Comparison of ENCODE assay signal across 29 mouse cellular contexts in genomic region chr13:8967742-8968141, GRCm38 (mm10). TPM values are rescaled to one million over a fixed set of nuclear protein-coding genes. Genes with fewer than 3 reads are reported as not detected.
DNase-seq lines count a peak whose midpoint lies in the region; ATAC-seq and TF ChIP-seq lines count a peak whose summit lies in the region.
"Had no signal": no experiment of that assay in that cellular context is flagged by ENCODE, and none has a peak within 500 bp of the region (broad histone marks: within the 10 kb centered on the region; RNA-seq: fewer than 3 reads in every experiment).

No protein-coding gene starts in this region.

- H3K4me2 ChIP-seq in limb, embryonic 14.5 days (replicated peaks; ENCODE audit: low read depth, low read length, severe bottlenecking), result no peak overlapping the region
- H3K4me2 ChIP-seq in forebrain, embryonic 14.5 days (ENCODE audit: low read length), result no peak overlapping the region
- H3K4me2 ChIP-seq: forebrain, embryonic 13.5 days; heart, embryonic 12.5 days; heart, embryonic 15.5 days; hindbrain, embryonic 12.5 days had no signal

- no peak for TF ChIP-seq POLR2A in limb, embryonic 14.5 days (IDR thresholded peaks at IDR 0.05; ENCODE audit: borderline replicate concordance, extremely low read depth, insufficient read depth, insufficient read length)

- no peak for ATAC-seq in limb, embryonic 14.5 days (ENCODE audit: low FRiP score, low read depth)
- ATAC-seq in G1E (ENCODE audit: extremely low read depth, insufficient number of reproducible peaks, low FRiP score, poor library complexity, severe bottlenecking), result peak; percentile 88
- peak; percentile 78 for ATAC-seq in megakaryocyte progenitor cell, adult 5-6 weeks (replicated peaks; ENCODE audit: poor library complexity)
- ATAC-seq in forebrain, embryonic 14.5 days, result no peak
- ATAC-seq: activated CD4-positive, CD25-positive, alpha-beta regulatory T cell, adult 4 months; CD4-positive, CD25-positive, alpha-beta regulatory T cell, adult 4 months; forebrain, embryonic 13.5 days; forebrain, postnatal 0 days; hindbrain, embryonic 16.5 days had no signal

- DNase-seq in limb, embryonic 14.5 days (ENCODE audit: low spot score), result peak; percentile 1
- no peak for DNase-seq in limb, embryonic 10.5 days (ENCODE audit: low spot score)
- DNase-seq in G1E (ENCODE audit: low spot score), result peak; percentile 24
- DNase-seq in kidney, postnatal 25 days, result no peak
- DNase-seq in forebrain, embryonic 14.5 days (ENCODE audit: low spot score), result no peak
- DNase-seq: adrenal gland, adult 8-10 months; adrenal gland, postnatal 25 days; cerebellum, adult 18-20 months; cerebellum, adult 9-10 months; cerebellum, postnatal 14 days; forebrain, postnatal 0 days; gastrocnemius, adult 2 months; gastrocnemius, postnatal 14 days; heart, adult 18-20 months; heart, postnatal 14 days; heart, postnatal 4 days had no signal

- no peak overlapping the region for H3K27ac ChIP-seq in limb, embryonic 14.5 days (replicated peaks; ENCODE audit: low read depth, low read length)
- no peak overlapping the region for H3K27ac ChIP-seq in limb, embryonic 10.5 days
- H3K27ac ChIP-seq in forebrain, embryonic 14.5 days (ENCODE audit: low read depth, low read length), result no peak overlapping the region
- H3K27ac ChIP-seq: forebrain, embryonic 10.5 days; forebrain, embryonic 13.5 days; gastrocnemius, adult 2 months; heart, embryonic 15.5 days; hindbrain, embryonic 12.5 days had no signal

- H3K9me3 ChIP-seq in limb, embryonic 14.5 days (ENCODE audit: control insufficient read depth, low read length), result no peaks in the 10 kb centered on the region
- no peaks in the 10 kb centered on the region for H3K9me3 ChIP-seq in limb, embryonic 10.5 days (replicated peaks)
- H3K9me3 ChIP-seq in G1E (replicated peaks), result peaks cover 2% of the 10 kb centered on the region; the same call in 1 of the 2 replicates
- H3K9me3 ChIP-seq in forebrain, embryonic 14.5 days (replicated peaks; ENCODE audit: control insufficient read depth, low read length), result no peaks in the 10 kb centered on the region
- H3K9me3 ChIP-seq: forebrain, embryonic 10.5 days; forebrain, embryonic 13.5 days; heart, embryonic 12.5 days; heart, embryonic 15.5 days; hindbrain, embryonic 12.5 days had no signal

- H3K4me3 ChIP-seq in limb, embryonic 14.5 days (replicated peaks; ENCODE audit: low read length), result no peak overlapping the region
- H3K4me3 ChIP-seq in limb, embryonic 10.5 days, result no peak overlapping the region
- no peak overlapping the region for H3K4me3 ChIP-seq in G1E (ENCODE audit: low read depth, low read length)
- no peak overlapping the region for H3K4me3 ChIP-seq in forebrain, embryonic 14.5 days (ENCODE audit: low read depth, low read length)
- H3K4me3 ChIP-seq: forebrain, embryonic 10.5 days; forebrain, embryonic 13.5 days; gastrocnemius, adult 2 months; heart, embryonic 12.5 days; heart, embryonic 15.5 days; hindbrain, embryonic 12.5 days had no signal

- H3K36me3 ChIP-seq in limb, embryonic 14.5 days (ENCODE audit: control insufficient read depth, insufficient read depth, low read length), result peaks cover 35% of the 10 kb centered on the region
- H3K36me3 ChIP-seq in limb, embryonic 10.5 days, result peaks cover 61% of the 10 kb centered on the region
- peaks cover 53% of the 10 kb centered on the region for H3K36me3 ChIP-seq in G1E (replicated peaks)
- peaks cover 43% of the 10 kb centered on the region for H3K36me3 ChIP-seq in forebrain, embryonic 14.5 days (ENCODE audit: control insufficient read depth, insufficient read depth, low read length)

- no peak overlapping the region for H3K9ac ChIP-seq in limb, embryonic 14.5 days (ENCODE audit: low read depth, low read length, severe bottlenecking)
- no peak overlapping the region for H3K9ac ChIP-seq in forebrain, embryonic 14.5 days (ENCODE audit: low read length)
- H3K9ac ChIP-seq: forebrain, embryonic 13.5 days; forebrain, postnatal 0 days; heart, embryonic 12.5 days; heart, embryonic 15.5 days; hindbrain, embryonic 12.5 days had no signal

- no peaks in the 10 kb centered on the region for H3K27me3 ChIP-seq in limb, embryonic 14.5 days (ENCODE audit: control insufficient read depth, insufficient read depth, low read length)
- no peaks in the 10 kb centered on the region for H3K27me3 ChIP-seq in limb, embryonic 10.5 days (ENCODE audit: low read depth, poor library complexity, severe bottlenecking)
- H3K27me3 ChIP-seq in G1E (ENCODE audit: insufficient read depth, low read length), result no peaks in the 10 kb centered on the region
- H3K27me3 ChIP-seq in forebrain, embryonic 14.5 days (replicated peaks; ENCODE audit: control insufficient read depth, insufficient read depth, low read length), result no peaks in the 10 kb centered on the region
- H3K27me3 ChIP-seq: forebrain, embryonic 13.5 days; heart, embryonic 12.5 days; heart, embryonic 15.5 days; hindbrain, embryonic 12.5 days had no signal

- no peak for TF ChIP-seq CTCF in G1E (IDR thresholded peaks at IDR 0.05; ENCODE audit: low read depth, low read length)

- no peaks in the 10 kb centered on the region for H3K4me1 ChIP-seq in limb, embryonic 14.5 days (ENCODE audit: control insufficient read depth, insufficient read depth, low read length)
- H3K4me1 ChIP-seq in limb, embryonic 10.5 days, result no peaks in the 10 kb centered on the region
- peaks cover 59% of the 10 kb centered on the region for H3K4me1 ChIP-seq in G1E (ENCODE audit: insufficient read depth, low read depth, low read length)
- no peaks in the 10 kb centered on the region for H3K4me1 ChIP-seq in forebrain, embryonic 14.5 days (ENCODE audit: control insufficient read depth, insufficient read depth, low read length)
- H3K4me1 ChIP-seq: forebrain, embryonic 10.5 days; forebrain, embryonic 13.5 days; heart, embryonic 12.5 days; heart, embryonic 15.5 days; hindbrain, embryonic 12.5 days had no signal

- 86% methylated on average over 8 of the region's 8 CpGs for WGBS in limb, embryonic 14.5 days
- WGBS in limb, embryonic 10.5 days, result 95% methylated on average over 8 of the region's 8 CpGs
- WGBS in forebrain, embryonic 14.5 days, result 95% methylated on average over 8 of the region's 8 CpGs

RNA-seq across cellular contexts. Expression of gene Idi2, which starts 15.1 kb away (rescaled TPM):
- 0.04 TPM in 1 of 2 replicates, not detected in the other for polyA plus RNA-seq in limb, embryonic 14.5 days (2012; rRNA removed)
- polyA plus RNA-seq in limb, embryonic 14.5 days (2014; fragmentation: Nextera tagmentation; extraction: Ambion mirVana), result not detected in 2 replicates
- not detected in 2 replicates for polyA plus RNA-seq in limb, embryonic 10.5 days (2016; fragmentation: Nextera tagmentation; extraction: Ambion mirVana)
- total RNA-seq in G1E (2014; fragmentation: Nextera tagmentation) (1.4 TPM in 1 of 2 replicates, not detected in the other), G1E (2017) (1.1 and 1.3 TPM in 2 replicates)
- 0.04 and 0.06 TPM in 2 replicates for polyA plus RNA-seq in G1E (2012)
- total RNA-seq in megakaryocyte progenitor cell, adult 5-6 weeks (2015), result not detected in 2 replicates
- total RNA-seq in megakaryocyte progenitor cell, adult 5-6 weeks (2017), result not detected in 2 replicates
- polyA plus RNA-seq in forebrain, embryonic 14.5 days (2014; fragmentation: Nextera tagmentation; extraction: Ambion mirVana), result not detected in 2 replicates
- total RNA-seq: adrenal gland, adult 8-10 months; adrenal gland, postnatal 25 days; forebrain, postnatal 0 days; gastrocnemius, adult 2 months; gastrocnemius, postnatal 14 days; gastrocnemius, postnatal 4 days; heart, adult 18-20 months; heart, postnatal 14 days; heart, postnatal 4 days had no signal
- polyA plus RNA-seq: brain, embryonic 14.5 days; C2C12; CD4-positive, CD25-positive, alpha-beta regulatory T cell, adult 4 months; embryonic facial prominence, embryonic 11.5 days; forebrain, embryonic 13.5 days; forebrain, postnatal 0 days; heart, embryonic 12.5 days; heart, embryonic 15.5 days; hindbrain, embryonic 12.5 days; hindbrain, embryonic 16.5 days had no signal

RNA-seq across cellular contexts. Expression of gene Gm9745, which starts 19.7 kb away (rescaled TPM):
- polyA plus RNA-seq in limb, embryonic 14.5 days (2012; rRNA removed), result not detected in 2 replicates
- polyA plus RNA-seq in limb, embryonic 14.5 days (2014; fragmentation: Nextera tagmentation; extraction: Ambion mirVana), result not detected in 2 replicates
- polyA plus RNA-seq in limb, embryonic 10.5 days (2016; fragmentation: Nextera tagmentation; extraction: Ambion mirVana), result not detected in 2 replicates
- 1.5 and 2.6 TPM in 2 replicates for total RNA-seq in G1E (2014; fragmentation: Nextera tagmentation)
- not detected in 2 replicates for total RNA-seq in G1E (2017)
- not detected in 2 replicates for polyA plus RNA-seq in G1E (2012)
- not detected in 2 replicates for total RNA-seq in megakaryocyte progenitor cell, adult 5-6 weeks (2015)
- not detected in 2 replicates for total RNA-seq in megakaryocyte progenitor cell, adult 5-6 weeks (2017)
- not detected in 2 replicates for polyA plus RNA-seq in forebrain, embryonic 14.5 days (2014; fragmentation: Nextera tagmentation; extraction: Ambion mirVana)
- total RNA-seq: adrenal gland, adult 8-10 months; adrenal gland, postnatal 25 days; forebrain, postnatal 0 days; gastrocnemius, adult 2 months; gastrocnemius, postnatal 14 days; gastrocnemius, postnatal 4 days; heart, adult 18-20 months; heart, postnatal 14 days; heart, postnatal 4 days had no signal
- polyA plus RNA-seq: activated CD4-positive, CD25-positive, alpha-beta regulatory T cell, adult 4 months; brain, embryonic 14.5 days; C2C12; CD4-positive, CD25-positive, alpha-beta regulatory T cell, adult 4 months; embryonic facial prominence, embryonic 11.5 days; forebrain, embryonic 10.5 days; forebrain, embryonic 13.5 days; forebrain, postnatal 0 days; heart, embryonic 12.5 days; heart, embryonic 15.5 days; hindbrain, embryonic 12.5 days; hindbrain, embryonic 16.5 days had no signal

RNA-seq across cellular contexts. Expression of gene Gtpbp4, which starts 28.1 kb away (rescaled TPM):
- polyA plus RNA-seq in limb, embryonic 14.5 days (2012; rRNA removed), result 21.0 and 30.6 TPM in 2 replicates
- polyA plus RNA-seq in limb, embryonic 14.5 days (2014; fragmentation: Nextera tagmentation; extraction: Ambion mirVana), result 76.1 and 78.3 TPM in 2 replicates
- polyA plus RNA-seq in limb, embryonic 10.5 days (2016; fragmentation: Nextera tagmentation; extraction: Ambion mirVana), result 116 and 117 TPM in 2 replicates
- total RNA-seq in G1E (2014; fragmentation: Nextera tagmentation) (296 and 321 TPM in 2 replicates), G1E (2017) (182 and 214 TPM in 2 replicates)
- polyA plus RNA-seq in G1E (2012), result 6.8 and 9.5 TPM in 2 replicates
- 120 and 127 TPM in 2 replicates for total RNA-seq in megakaryocyte progenitor cell, adult 5-6 weeks (2015)
- 135 and 165 TPM in 2 replicates for total RNA-seq in megakaryocyte progenitor cell, adult 5-6 weeks (2017)
- 80.3 and 86.4 TPM in 2 replicates for polyA plus RNA-seq in forebrain, embryonic 14.5 days (2014; fragmentation: Nextera tagmentation; extraction: Ambion mirVana)

Comparison
In these comparisons a context has a peak if more than half of its experiments do, and no peak if none do; other contexts are left out.
1. DNase-seq: peak in limb, embryonic 14.5 days (single experiment) and G1E (single experiment); none in limb, embryonic 10.5 days (single experiment), kidney, postnatal 25 days (0 of 2) and forebrain, embryonic 14.5 days (single experiment).
2. ATAC-seq: peak in G1E (single experiment) and megakaryocyte progenitor cell, adult 5-6 weeks (single experiment); none in limb, embryonic 14.5 days (single experiment) and forebrain, embryonic 14.5 days (single experiment).